Mouse (Mus musculus): ENCODE results near the gene Olfr1039.
"Not testable (repeated sequence)": the region's sequence is repeated elsewhere in the genome, so short reads cannot be mapped to it uniquely, and the experiment has no call there.

The Olfr1039 gene

GRCm38 (mm10) chr2:86135828-86136227 is at the start of gene Olfr1039:
Gene Olfr1039 (minus strand): TSS chr2:86135928.
- no peak for DNase-seq

- no peak for DNase-seq
Observed at GRCm38 (mm10) chr2:86179950-86180349, 44.2 kb upstream of the Olfr1039 start.

- DNase-seq = no peak
Observed at GRCm38 (mm10) chr2:86177720-86178119, 42.0 kb upstream of the Olfr1039 start, which contains the start of gene Olfr1044. Gene Olfr1044 (minus strand): TSS chr2:86177820.

GRCm38 (mm10) chr2:86175422-86175821 is 39.7 kb upstream of the Olfr1039 start:
- DNase-seq = not testable (repeated sequence)

- no peak for DNase-seq
Observed at GRCm38 (mm10) chr2:86167422-86167821, 31.7 kb upstream of the Olfr1039 start, which contains the start of gene Olfr1043. Gene Olfr1043 (minus strand): TSS chr2:86167522.

- no peak for DNase-seq
Observed at GRCm38 (mm10) chr2:86161738-86162137, 26.0 kb upstream of the Olfr1039 start, which contains the start of gene Olfr1042. Gene Olfr1042 (minus strand): TSS chr2:86161838.

GRCm38 (mm10) chr2:86146632-86147031 is 10.9 kb upstream of the Olfr1039 start, which contains the start of gene Olfr1040:
Gene Olfr1040 (minus strand): TSS chr2:86146732.
- no peak for DNase-seq

GRCm38 (mm10) chr2:86087285-86087684 is 48.4 kb downstream of the Olfr1039 start, which contains the start of gene Olfr1037:
Gene Olfr1037 (minus strand): TSS chr2:86087385.
- no peak for DNase-seq

GRCm38 (mm10) chr2:86080478-86080877 is 55.2 kb downstream of the Olfr1039 start:
- not testable (repeated sequence) for DNase-seq
